Mouse (Mus musculus): ENCODE data around the gene Gm17018.

DNA sequence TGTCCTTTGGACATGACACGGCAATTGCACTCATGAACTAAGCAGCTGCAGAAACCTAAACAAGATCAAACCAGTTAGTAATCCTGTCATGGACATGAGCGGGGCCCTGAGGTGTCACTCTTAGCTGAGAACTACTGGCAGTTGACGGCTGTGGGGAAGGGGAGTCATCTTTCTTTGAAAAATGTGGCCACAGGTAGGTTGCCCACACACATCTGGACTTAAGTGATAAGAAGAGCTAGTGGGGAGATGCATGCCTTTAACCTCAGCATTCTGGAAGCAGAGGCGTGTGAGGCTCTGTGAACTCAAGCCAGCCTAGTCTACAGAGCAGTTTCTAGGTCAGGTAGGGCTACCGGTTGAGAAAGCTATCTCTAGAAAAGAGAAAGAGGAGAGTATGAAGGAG lies 42.2 kb downstream of the Gm17018 start:
- no peak for TF ChIP-seq CTCF (conservative IDR thresholded peaks at IDR 0.05; ENCODE audit: insufficient read depth, insufficient read length, low read depth, low read length)
- no peak for TF ChIP-seq POLR2A (IDR thresholded peaks at IDR 0.05; ENCODE audit: low read depth, low read length)
